Mouse (Mus musculus) Muller cell, postnatal 12 days (primary cell): Measurements from ENCODE around the gene Prdx2.

Source experiments
- DNase-seq: peaks from one replicate; pipeline ENCODE4 v3.0.0-alpha.2; 2015; ENCODE audit errors: inconsistent ontology term

Gene Prdx2

GRCm38 (mm10) chr8:84978248-84978940 lies 9.0 kb downstream of the Prdx2 start, which contains the start of gene Junb:
Gene Junb (minus strand): TSS chr8:84978718.
- DNase-seq = peak; percentile 100

DNA sequence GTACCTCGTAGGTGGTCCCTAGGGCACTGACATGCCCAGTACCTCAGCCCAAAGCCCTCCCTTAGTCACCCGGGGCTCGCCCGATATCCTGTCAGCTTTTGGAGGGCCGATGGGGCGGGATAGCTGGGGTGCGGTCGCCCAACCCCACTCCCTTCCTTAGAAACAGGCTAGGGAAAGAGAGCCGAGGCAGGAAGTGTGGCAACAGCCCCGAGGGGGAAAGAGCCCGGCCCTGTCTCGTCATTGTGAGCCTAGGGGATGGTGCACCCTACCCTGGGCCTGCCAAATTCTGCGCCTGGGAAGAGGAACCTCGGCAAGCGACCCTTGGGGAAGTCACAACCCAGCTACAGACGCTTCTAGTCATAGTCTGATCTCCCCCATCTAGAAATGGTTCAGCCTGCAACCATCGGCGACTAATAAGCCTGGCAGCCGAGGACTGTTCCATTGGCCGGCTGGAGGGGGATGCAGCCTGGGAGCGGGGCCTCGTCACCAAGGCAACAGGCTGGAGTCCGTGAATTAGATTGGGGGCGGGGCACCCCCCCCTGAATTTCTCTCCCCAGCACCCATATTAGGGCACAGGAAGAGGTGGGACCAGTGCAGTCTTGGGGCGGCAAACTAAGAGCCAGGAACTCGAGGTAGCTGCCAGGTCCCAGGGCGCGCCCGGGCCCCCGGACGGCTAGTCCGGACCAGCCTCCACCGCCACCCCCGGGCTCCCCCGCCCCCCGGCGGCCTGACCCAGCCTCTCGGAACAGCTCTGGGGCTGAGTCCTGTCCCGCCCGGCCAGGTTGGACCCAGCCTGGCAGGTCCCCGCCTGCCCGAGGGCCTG lies 10.4 kb downstream of the Prdx2 start:
- peak; percentile 99 for DNase-seq

DNA sequence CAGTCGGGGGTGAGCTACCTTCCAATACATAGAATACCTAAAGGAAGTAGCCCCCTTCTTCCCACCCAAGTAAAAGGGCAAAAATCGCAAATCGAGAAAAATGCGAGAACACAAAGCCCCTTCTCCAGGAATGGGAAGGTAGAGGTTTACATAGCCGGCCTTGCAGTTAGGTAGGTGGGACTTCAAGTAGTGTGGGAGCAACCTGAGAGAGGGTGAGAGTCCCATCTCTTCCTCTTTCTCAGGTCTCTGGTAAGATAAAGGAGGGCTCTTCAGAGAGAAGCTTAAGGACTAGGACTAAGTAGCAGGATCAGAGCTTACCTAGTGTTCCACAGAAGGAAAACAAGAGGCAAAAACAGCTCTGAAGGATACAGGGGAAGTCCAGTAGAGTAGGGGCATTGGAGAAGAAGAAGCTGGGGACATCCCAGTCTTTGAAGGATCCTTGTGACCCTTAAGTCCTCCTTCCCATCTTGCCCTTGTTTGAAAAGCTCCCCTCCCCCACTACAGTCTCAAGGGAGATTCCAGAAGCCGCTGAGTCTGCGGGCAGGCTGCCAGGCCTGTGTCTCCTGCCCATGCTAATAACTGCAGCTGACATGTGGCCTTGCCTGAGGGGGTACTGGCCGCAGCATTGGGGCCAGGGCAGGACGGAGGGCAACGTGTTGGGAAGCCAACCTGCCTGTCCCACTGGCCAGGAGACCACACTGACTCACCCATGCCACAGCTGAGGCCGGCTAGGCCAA lies 11.4 kb downstream of the Prdx2 start:
- peak; percentile 89 for DNase-seq

GRCm38 (mm10) chr8:84981644-84982498 lies 12.5 kb downstream of the Prdx2 start:
- DNase-seq = no peak

DNA sequence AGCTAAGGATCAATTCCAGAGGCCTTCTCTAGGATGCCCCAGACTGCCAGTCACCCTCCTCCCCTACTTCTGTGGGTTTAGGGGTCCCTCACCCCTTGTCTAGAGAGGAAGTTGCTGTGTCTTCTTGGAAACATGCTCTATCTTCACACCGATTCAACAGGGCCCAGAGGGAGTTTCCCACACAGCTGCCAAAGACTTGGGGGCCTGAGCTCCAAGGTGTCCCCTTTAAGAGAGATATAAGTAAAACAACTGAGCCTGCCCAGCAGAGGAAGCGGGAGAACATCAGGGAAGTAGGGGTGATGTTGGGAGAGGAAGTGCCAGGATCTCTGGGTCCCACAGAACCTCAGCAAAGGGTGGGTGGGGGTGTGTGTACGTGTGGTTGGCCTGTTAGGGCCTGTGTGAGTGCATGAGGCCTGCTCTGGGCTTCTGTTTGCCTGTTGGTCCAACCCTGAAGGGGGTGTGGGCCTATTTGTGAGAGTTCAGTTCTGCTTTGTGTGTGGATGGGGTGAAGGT lies 13.2 kb downstream of the Prdx2 start:
- no peak for DNase-seq

DNA sequence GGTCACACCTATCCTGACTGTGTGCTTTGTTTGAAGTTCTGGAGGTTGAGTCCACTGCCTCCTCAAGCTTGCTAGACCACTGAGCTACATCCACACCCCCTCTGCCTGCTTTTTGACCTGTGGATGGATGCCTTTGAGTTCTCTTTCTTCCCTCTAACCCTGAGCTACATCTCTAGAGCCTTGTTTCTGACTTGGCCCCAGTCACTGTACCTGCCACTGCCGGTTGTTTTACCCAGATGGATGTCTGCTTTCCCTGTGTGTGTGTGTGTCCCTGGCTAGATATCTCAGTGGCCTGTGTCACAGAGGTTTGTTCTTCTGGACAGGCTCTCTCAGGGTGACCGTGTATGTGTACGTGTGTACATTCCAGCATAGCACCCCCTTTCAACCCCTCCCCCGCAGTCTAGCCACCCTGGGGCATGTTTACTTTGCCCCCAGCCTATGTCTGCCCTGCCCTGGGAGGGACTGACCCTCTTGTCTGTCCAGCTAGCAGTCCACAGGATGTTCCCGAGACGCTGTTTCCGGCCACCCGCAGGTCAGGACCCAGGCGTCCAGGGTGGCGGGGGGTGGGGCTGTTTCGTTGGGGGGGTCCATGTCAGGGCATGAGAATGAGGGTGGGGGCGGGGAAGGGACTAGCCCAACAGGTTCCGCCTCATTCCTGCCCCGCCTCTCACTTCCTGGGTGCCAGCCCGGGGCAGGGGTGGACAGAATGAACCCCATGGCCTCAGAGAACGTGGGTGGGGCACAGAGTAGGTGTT lies 15.1 kb downstream of the Prdx2 start:
- peak; percentile 40 for DNase-seq

DNA sequence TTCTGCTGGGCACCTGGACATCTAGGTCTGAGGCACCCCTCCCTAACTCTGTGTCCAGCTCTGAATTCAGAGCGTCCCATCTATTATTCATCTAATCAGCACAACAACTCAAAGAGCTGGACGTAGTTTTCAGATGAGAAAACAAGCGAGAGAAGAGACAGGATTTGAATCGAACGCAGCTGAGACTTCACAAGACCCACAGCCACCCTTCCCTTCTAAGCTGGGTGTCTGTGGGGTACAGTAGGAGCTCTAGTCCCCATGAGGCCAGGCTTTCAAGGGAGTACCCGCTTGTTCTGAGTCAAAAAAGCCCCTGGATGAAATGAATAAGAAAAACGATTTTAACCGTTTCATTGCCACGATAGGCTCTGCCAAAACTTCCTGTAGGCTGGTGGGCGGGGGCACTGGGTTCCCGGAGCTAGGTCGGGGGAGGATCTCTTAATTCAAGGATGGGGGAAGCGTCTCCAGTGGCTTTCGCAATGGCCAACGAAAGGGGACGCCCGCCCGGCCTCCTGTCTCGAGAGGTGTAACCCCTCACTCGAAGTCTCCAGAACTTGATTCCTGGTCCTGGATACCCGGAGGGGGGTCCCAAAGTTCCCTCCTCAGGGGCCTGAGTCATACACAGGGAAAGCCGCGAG lies 15.8 kb downstream of the Prdx2 start:
- DNase-seq = no peak

- DNase-seq = peak; percentile 91
These were observed 16.4 kb downstream of the Prdx2 start for GRCm38 (mm10) chr8:84985684-84986378.

GRCm38 (mm10) chr8:84986379-84986945 lies 17.1 kb downstream of the Prdx2 start:
- DNase-seq = no peak

DNA sequence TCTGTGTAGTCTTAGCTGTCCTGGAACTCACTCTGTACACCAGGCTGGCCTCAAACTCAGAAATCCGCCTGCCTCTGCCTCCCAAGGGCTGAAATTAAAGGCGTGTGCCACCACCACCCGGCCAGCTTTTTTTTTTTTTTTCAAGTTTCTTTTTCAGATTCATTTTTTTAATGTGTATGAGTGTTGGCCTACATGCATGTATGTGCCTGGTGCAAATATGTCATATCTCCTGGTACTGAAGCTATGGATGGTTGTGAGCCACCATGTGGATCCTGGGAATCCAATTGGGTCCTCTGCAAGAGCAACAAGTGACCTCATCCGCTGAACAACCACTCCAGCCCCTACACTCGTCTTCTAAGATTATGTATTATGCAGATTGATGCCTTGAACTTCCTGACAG lies 18.0 kb downstream of the Prdx2 start:
- DNase-seq = no peak

DNA sequence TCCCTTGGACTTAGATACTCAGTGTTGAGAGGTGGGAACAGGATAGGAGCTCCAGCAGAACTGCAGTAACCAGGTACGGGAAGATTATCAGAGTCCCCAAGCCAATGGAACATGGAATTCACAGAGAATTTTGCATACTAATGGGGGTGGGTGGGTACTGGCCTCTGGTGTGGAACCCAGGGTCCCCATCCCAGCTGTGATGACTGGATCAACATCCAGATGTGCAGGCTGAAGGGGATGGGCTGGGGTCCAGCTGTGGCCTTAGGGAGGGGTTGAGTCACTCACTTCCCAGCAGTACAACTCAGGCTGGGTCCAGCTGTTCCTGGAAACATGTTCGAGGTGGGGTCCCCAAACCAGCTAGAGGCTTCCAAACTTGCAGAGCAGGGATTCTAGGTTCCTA lies 18.5 kb downstream of the Prdx2 start:
- DNase-seq = no peak

DNA sequence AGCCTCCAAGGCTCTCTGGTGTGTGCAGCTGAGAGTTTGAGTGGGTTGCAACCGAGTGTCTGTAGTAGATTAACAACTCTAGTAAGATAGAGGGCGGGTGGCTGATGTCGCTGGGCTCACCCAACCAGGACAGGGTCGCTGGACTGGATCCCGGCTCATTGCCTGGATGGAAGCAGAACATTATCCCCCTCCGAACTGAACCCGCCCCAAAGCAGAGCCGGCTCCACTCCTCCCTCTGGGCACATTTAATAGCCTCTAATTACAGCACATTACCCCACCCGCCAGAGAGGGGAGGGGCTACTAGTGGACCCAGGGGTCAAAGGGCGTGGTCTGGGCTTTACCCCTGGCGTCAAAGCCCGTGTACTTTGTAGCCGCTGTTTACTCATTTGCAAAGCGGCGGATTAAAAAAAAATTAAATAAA lies 19.9 kb downstream of the Prdx2 start:
- peak; percentile 64 for DNase-seq

GRCm38 (mm10) chr8:84989810-84990209 lies 20.4 kb downstream of the Prdx2 start:
- peak; percentile 97 for DNase-seq

GRCm38 (mm10) chr8:84990349-84990748 lies 21.0 kb downstream of the Prdx2 start, which contains the start of gene Hook2:
Gene Hook2 (plus strand): TSS chr8:84990603.
- DNase-seq = peak; percentile 97

DNA sequence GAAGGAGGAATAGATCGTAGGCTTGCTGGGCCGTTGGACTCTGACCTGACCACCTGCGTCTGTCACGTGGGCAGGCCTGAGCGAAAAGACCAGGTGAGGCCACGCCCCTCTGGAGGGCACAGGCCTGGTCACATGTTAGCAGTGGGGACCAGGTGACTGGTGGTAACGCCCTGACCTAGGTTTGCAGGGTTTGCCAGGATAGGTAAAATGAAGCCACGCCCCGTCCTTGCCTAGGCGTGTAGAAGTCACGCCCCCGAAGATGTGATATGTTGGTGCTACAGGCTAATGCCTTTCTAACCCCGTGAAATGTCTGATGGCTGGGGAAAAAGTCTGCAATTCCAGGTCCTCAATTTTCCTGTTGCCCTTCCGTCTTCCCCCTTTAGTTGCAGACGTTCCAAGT lies 21.4 kb downstream of the Prdx2 start:
- no peak for DNase-seq

DNA sequence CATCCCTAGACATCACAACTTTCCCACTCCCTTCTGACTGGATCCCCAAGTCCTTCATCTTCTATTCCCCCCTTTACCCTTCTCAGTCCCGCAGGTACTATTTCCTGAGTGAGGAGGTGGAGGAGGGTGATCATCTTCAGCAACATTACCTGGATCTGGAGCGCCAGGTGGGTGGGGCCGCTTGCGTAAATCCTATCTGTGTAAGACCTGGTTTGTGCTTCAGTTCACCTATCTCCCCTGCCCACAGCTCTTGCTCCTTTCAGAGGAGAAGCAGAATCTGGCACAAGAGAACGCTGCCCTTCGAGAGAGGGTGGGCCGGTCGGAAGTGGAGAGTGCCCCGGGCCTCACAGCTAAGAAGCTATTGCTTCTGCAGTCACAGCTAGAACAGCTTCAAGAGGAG lies 25.0 kb downstream of the Prdx2 start:
- DNase-seq = no peak

DNA sequence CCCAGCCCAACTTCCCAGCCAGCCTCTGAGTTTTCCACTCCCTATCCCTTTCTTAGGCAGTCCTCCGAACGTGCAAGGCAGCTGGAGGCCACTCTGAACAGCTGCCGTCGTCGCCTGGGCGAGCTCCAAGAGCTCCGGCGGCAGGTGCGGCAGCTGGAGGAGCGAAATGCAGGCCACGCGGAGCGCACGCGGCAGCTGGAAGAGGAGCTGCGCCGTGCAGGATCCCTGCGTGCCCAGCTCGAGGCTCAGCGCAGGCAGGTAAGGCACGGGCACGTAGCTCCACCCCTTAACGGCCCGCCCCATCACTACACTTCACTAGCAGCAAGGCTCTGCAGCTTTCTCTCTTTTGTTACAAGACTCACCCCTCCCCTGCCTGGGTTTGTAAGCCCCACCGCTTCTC lies 26.3 kb downstream of the Prdx2 start:
- DNase-seq = no peak

DNA sequence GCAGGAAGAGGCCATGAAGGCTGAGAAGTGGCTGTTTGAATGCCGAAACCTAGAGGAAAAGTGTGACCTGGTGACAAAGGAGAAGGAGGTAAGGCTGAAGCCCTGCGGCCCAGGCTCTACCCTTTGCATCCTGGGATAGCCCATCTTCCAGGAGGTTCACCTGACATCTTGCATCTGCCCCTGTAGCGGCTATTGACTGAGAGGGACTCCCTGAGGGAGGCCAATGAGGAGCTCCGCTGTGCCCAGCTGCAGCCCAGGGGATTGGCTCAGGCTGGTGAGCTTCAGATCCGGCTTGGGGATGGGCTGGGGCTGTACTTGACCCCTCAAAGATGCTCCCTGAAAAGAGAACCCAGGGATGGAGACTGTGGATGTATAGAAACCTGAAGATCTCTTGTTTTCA lies 27.6 kb downstream of the Prdx2 start:
- DNase-seq = no peak
